Mouse (Mus musculus) midbrain, embryonic 12.5 days (tissue): ENCODE results near the gene Hyal2. TPM values are rescaled to one million over a fixed set of nuclear protein-coding genes. Genes with fewer than 3 reads are reported as not detected.
A peak's percentile ranks its signal among the peaks of the same experiment; 100 is the strongest.

Source experiments
- ATAC-seq: fragments of 200-750 bp; cut with Nextera tagmentation; 2 replicates; pipeline ENCODE4 v1.8.0; 2017; ENCODE audit warnings: low read depth, moderate TSS enrichment, moderate library complexity; ENCODE audit not compliant: low FRiP score
- H3K27ac ChIP-seq: fragments of 300-500 bp; sonication (generic); replicated peaks from 2 replicates; pipeline ENCODE4 v1.5.1; 2016; ENCODE audit warnings: mild to moderate bottlenecking
- H3K27me3 ChIP-seq: fragments of 300-500 bp; sonication (generic); 2 replicates; pipeline ENCODE4 v1.6.1; 2016; ENCODE audit warnings: mild to moderate bottlenecking
- H3K36me3 ChIP-seq: fragments of 300-500 bp; sonication (generic); 2 replicates; pipeline ENCODE4 v1.6.1; 2016
- H3K4me1 ChIP-seq: fragments of 300-500 bp; sonication (generic); 2 replicates; pipeline ENCODE4 v1.6.1; 2016
- H3K4me2 ChIP-seq: fragments of 300-500 bp; sonication (generic); replicated peaks from 2 replicates; pipeline ENCODE4 v1.6.1; 2016; ENCODE audit warnings: mild to moderate bottlenecking, moderate library complexity
- H3K4me3 ChIP-seq: fragments of 300-500 bp; sonication (generic); 2 replicates; pipeline ENCODE4 v1.5.1; 2016; ENCODE audit warnings: mild to moderate bottlenecking
- H3K9ac ChIP-seq: fragments of 300-500 bp; sonication (generic); replicated peaks from 2 replicates; pipeline ENCODE4 v1.6.1; 2016; ENCODE audit warnings: mild to moderate bottlenecking, moderate library complexity
- H3K9me3 ChIP-seq: fragments of 300-500 bp; sonication (generic); 2 replicates; pipeline ENCODE4 v1.6.1; 2016; ENCODE audit warnings: mild to moderate bottlenecking
- WGBS: fragments of 180-500 bp; shearing (Covaris S2); methylation state at CpG from one replicate; pipeline ENCODE4 v1.1.7; 2016; 5-methylcytosine and 5-hydroxymethylcytosine counted together
- polyA plus RNA-seq: library from polyadenylated mRNA; unstranded; fragments of >200 nt; fragmentation: Nextera tagmentation; extraction: Ambion mirVana; gene quantifications from 2 replicates; pipeline ENCODE4 v1.2.1, GENCODE M21; 2016

Hyal2 gene
- polyA plus RNA-seq, 1 experiment from 2014 or later = 116 TPM

DNA sequence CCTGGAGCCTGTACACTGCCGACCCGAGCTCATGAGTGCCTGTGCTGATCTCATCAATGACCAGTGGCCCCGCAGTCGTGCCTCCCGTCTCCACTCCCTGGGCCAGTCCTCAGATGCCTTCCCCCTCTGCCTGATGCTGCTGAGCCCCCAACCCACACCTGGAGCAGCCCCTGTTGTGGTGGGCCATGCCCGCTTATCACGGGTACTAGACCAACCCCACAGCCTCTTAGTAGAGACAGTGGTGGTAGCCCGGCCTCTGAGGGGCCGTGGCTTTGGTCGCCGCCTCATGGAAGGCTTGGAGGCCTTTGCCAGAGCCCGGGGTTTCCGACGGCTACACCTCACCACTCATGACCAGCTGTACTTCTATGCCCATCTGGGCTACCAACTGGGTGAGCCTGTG lies 15.4 kb downstream of the Hyal2 start:
- H3K4me3 ChIP-seq = no peak overlapping the region
- WGBS = 92% methylated on average over 14 of the region's 14 CpGs
- peaks cover 35% of the 10 kb centered on the region for H3K4me1 ChIP-seq
- no peaks in the 10 kb centered on the region for H3K27me3 ChIP-seq
- no peak for ATAC-seq
- H3K9ac ChIP-seq = no peak overlapping the region; the same call in 1 of the 2 replicates
- H3K9me3 ChIP-seq = no peaks in the 10 kb centered on the region
- no peak overlapping the region for H3K27ac ChIP-seq
- no peak overlapping the region for H3K4me2 ChIP-seq
- H3K36me3 ChIP-seq = peaks cover 16% of the 10 kb centered on the region; the same call in 1 of the 2 replicates

GRCm38 (mm10) chr9:107586504-107586903 lies 18.8 kb downstream of the Hyal2 start:
- H3K4me3 ChIP-seq = no peak overlapping the region
- WGBS = 91% methylated on average over 5 of the region's 5 CpGs
- no peak overlapping the region for H3K9ac ChIP-seq
- H3K4me2 ChIP-seq = no peak overlapping the region
- no peaks in the 10 kb centered on the region for H3K9me3 ChIP-seq
- H3K4me1 ChIP-seq = peaks cover 24% of the 10 kb centered on the region
- H3K36me3 ChIP-seq = peaks cover 32% of the 10 kb centered on the region
- ATAC-seq = no peak
- no peak overlapping the region for H3K27ac ChIP-seq
- no peaks in the 10 kb centered on the region for H3K27me3 ChIP-seq

- peak within 1 kb of the TSS; percentile 82 for H3K4me2 ChIP-seq
- no peak within 1 kb of the TSS for H3K27ac ChIP-seq
Observed at GRCm38 (mm10) chr9:107586974-107587832, 19.5 kb downstream of the Hyal2 start, which contains the start of gene Ifrd2. Gene Ifrd2, plus strand, starts transcription at chr9:107587642.

DNA sequence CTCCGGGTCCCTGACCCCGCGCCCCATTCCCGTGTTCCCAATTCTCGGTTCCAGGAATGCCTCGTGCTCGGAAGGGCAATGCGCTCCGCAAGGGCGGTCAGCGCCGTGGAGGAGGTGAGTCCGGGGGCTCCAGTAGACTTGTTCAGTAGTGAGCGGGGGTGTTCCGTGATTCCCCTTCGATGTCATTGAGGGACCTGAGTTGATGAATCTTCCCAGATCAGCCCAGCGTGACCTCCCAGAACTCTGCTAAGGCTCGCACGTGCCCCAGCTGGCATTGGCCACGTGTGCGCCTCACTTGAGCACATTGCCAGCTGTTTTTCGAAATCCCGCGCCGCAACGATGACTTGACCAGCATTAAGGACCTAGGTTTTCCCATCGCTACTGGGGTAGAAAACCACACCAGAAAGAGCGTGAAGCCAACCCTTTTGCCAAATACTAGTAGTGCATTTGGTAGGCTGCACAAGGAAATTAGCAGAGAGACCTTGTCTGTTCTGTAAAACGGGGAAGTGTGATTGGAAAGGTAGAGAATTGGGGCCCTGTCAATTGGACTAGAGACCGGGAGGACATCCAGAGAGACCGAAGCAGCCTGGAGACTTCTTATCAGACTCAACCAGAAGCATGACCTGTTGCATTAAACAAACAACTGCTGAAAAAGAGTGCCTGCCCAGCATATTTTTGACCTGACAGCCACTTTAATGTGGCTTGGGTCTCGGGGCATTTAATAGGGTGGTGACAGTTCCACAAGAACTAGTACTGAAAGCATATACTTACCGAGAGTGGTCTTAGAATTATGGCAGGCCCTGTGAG lies 20.3 kb downstream of the Hyal2 start:
- H3K36me3 ChIP-seq = peaks cover 38% of the 10 kb centered on the region
- H3K9ac ChIP-seq = peak overlapping the region; percentile 69
- H3K27me3 ChIP-seq = no peaks in the 10 kb centered on the region
- H3K4me2 ChIP-seq = peak overlapping the region; percentile 82
- ATAC-seq = no peak
- peak overlapping the region; percentile 79 for H3K4me3 ChIP-seq
- H3K4me1 ChIP-seq = peaks cover 18% of the 10 kb centered on the region
- H3K27ac ChIP-seq = no peak overlapping the region
- no peaks in the 10 kb centered on the region for H3K9me3 ChIP-seq
- 7% methylated on average over 33 of the region's 33 CpGs for WGBS

More at GRCm38 (mm10) chr9:107586974-107587832, 19.5 kb downstream of the Hyal2 start, which contains the start of gene Ifrd2:
- H3K27me3 ChIP-seq = no peaks in the 10 kb centered on the region
- peaks cover 39% of the 10 kb centered on the region for H3K36me3 ChIP-seq
- peak within 1 kb of the TSS; percentile 79 for H3K4me3 ChIP-seq
- ATAC-seq = peak; percentile 97
- H3K4me1 ChIP-seq = peaks cover 18% of the 10 kb centered on the region
- WGBS = 14% methylated on average over 46 of the region's 46 CpGs
- H3K9ac ChIP-seq = peak within 1 kb of the TSS; percentile 69
- H3K9me3 ChIP-seq = no peaks in the 10 kb centered on the region

DNA sequence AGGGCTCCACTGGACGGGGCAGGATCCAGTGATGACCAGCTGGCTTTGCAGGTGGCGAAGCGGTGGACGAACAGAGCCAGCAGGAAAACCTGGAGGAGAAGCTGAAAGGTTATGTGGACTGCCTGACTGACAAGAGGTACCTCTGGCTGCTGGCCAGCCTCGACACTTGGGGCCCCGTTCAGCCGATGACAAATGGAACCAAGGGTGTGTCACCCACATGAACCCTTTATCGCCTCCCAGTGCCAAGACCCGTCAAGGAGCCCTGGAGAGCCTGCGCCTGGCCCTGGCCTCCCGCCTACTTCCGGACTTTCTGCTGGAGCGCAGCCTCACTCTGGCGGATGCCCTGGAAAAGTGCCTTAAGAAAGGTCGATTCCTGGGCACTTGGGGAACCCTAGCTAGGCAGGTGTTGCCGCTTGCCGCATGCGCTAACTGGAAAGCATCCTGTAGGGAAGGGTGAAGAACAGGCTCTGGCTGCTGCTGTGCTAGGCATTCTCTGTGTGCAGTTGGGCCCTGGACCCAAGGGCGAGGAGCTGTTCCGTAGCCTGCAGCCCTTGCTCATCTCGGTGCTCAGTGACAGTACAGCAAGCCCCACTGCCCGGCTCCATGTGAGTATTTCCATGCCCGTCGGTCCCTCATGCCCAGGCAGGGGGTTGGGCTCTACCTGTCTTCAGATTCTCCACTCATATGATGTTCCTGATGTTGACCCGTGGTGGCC lies 22.5 kb downstream of the Hyal2 start:
- no peak for ATAC-seq
- Histone ChIP-seq H3K27me3 (no peaks in the 10 kb centered on the region), H3K4me3 (no peak overlapping the region), H3K4me1 (peaks cover 18% of the 10 kb centered on the region), H3K36me3 (peaks cover 45% of the 10 kb centered on the region), H3K27ac (no peak overlapping the region), H3K4me2 (no peak overlapping the region), H3K9ac (no peak overlapping the region), H3K9me3 (no peaks in the 10 kb centered on the region)
- 93% methylated on average over 25 of the region's 25 CpGs for WGBS

DNA sequence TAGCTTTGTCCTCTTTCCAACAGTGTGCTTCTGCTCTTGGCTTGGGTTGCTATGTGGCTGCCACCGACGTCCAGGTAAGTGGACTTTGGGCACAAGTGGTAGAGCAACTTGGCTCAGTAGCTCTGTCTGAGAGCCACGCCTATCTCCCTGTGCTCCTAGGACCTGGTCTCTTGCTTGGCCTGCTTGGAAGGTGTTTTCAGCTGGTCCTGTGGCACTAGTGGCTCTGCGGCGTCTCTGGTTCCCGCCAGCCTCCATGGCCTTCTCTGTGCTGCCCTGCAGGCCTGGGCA lies 23.0 kb downstream of the Hyal2 start:
- peaks cover 45% of the 10 kb centered on the region for H3K36me3 ChIP-seq
- 94% methylated on average over 6 of the region's 6 CpGs for WGBS
- H3K4me3 ChIP-seq = 0 out of 2 replicates have a peak overlapping the region, but pooled peaks have one; percentile 1
- no peak overlapping the region for H3K27ac ChIP-seq
- H3K27me3 ChIP-seq = no peaks in the 10 kb centered on the region
- H3K4me2 ChIP-seq = no peak overlapping the region
- H3K4me1 ChIP-seq = peaks cover 18% of the 10 kb centered on the region
- H3K9ac ChIP-seq = no peak overlapping the region
- no peaks in the 10 kb centered on the region for H3K9me3 ChIP-seq
- no peak for ATAC-seq

GRCm38 (mm10) chr9:107593101-107593976 lies 25.6 kb downstream of the Hyal2 start:
- no peaks in the 10 kb centered on the region for H3K9me3 ChIP-seq
- H3K9ac ChIP-seq = no peak overlapping the region
- peaks cover 8% of the 10 kb centered on the region for H3K4me1 ChIP-seq
- no peaks in the 10 kb centered on the region for H3K27me3 ChIP-seq
- no peak overlapping the region for H3K4me2 ChIP-seq
- H3K36me3 ChIP-seq = peaks cover 45% of the 10 kb centered on the region
- WGBS = 84% methylated on average over 11 of the region's 11 CpGs
- H3K4me3 ChIP-seq = no peak overlapping the region
- ATAC-seq = no peak
- no peak overlapping the region for H3K27ac ChIP-seq

DNA sequence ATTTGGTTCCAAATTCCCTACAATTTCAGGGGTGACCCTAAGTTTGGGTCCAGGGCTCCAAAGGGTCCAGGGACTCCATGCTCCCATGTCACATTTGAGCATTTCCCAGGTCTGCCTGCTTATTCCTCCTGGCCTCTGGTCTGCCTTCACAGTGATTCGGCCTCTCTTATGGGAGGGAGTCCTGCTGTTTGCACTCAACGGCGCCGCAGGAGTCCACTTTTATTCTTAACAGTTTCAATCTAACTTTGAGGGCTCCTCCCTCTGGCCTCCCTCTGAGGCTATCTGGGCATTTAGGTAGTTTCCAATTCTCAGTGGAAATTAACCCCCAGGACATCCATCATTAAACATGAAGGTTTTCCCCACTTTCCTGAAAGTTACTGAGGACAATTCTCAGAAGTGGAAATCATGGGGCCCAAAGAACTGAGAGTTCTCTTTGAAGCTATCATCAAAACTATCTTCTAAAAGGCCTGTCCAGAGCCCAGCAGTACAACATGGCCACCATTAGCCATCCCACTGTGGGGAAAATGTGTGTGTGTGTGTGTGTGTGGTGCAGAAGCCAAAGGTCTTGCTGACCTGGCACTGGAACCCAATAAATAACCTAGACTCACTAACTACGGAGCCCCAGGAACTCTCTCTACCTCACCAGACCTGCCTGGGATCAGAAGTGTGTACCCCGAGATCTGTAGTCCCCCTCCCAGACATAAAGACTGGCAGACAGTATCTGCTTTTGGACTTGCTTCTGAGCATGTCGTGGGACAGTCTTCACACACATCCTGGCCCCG lies 26.7 kb downstream of the Hyal2 start:
- no peak for ATAC-seq
- 76% methylated on average over 8 of the region's 8 CpGs for WGBS
- Histone ChIP-seq H3K4me1 (no peaks in the 10 kb centered on the region), H3K4me3 (no peak overlapping the region), H3K9ac (no peak overlapping the region), H3K36me3 (peaks cover 45% of the 10 kb centered on the region), H3K27me3 (no peaks in the 10 kb centered on the region), H3K9me3 (no peaks in the 10 kb centered on the region), H3K27ac (no peak overlapping the region), H3K4me2 (no peak overlapping the region)

DNA sequence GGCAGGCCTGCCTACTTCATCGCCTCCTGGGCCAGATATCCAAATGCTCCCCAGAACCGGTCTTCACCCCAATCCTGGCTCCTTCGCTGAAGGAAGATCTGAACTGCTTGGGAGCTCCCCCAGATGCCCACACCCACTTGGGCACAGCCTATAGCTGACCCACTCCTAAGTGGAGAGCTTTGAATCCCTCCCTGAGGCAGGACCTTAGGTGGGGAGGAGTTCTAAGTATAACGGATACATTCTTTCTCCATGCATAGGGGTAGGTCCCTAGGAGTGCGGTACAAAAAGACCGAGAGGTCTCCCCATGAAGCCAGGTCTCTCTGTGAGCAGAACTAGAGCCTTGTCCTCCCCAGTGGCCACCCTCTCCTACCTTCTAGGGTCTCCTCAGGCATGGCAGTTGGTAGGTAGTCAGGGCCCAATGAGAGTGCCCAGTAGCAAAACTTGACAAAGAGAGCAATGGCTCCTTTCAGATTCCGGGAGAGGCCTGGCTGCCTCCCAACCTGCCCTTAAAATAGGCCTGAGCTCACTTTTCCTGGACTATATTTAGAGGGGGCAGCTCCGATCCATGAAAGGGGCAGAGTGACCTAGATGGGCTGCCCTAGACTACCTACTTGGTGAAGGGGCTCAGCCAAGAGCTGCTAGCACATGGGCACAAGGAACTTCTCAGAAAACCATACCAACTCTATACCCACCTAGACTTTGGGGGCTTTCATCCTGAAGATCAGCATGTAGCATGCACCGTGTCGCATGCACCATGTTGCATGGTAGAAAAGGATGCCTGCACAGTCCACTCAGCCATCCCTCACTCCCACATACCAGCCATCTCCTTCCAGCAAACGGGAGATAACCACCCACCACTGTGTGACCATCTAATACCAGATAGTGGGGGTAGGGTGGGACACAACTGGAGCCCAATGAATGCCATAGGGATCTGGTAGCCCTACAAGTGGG lies 29.1 kb downstream of the Hyal2 start:
- Histone ChIP-seq H3K4me1 (no peaks in the 10 kb centered on the region), H3K27me3 (no peaks in the 10 kb centered on the region), H3K27ac (no peak overlapping the region), H3K36me3 (peaks cover 26% of the 10 kb centered on the region), H3K4me2 (no peak overlapping the region), H3K4me3 (no peak overlapping the region), H3K9me3 (no peaks in the 10 kb centered on the region), H3K9ac (no peak overlapping the region)
- no peak for ATAC-seq
- WGBS = 92% methylated on average over 11 of the region's 11 CpGs

DNA sequence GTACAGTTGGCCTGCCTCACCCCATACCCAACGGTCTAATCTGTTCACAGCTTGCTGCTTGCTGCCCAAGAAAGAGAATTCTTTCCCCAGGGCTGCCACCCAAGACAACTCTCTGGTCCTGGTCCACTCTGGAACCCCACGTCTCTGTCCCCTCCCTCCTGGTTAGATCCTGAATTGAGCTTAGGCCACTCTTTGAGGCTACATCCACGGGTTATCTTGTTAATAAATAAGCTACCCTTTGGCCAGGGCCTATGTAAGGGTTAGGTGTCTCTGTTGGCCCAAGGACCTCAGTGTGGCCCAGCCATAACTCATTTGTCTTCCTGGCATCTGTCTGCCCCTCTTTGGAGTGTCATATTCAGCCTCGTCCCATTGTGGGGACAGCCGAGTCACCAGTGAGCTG lies 30.6 kb downstream of the Hyal2 start:
- ATAC-seq = no peak
- Histone ChIP-seq H3K36me3 (peaks cover 12% of the 10 kb centered on the region), H3K9me3 (no peaks in the 10 kb centered on the region), H3K4me1 (peaks cover 5% of the 10 kb centered on the region; the same call in 1 of the 2 replicates), H3K9ac (no peak overlapping the region), H3K27ac (no peak overlapping the region), H3K4me3 (no peak overlapping the region), H3K4me2 (no peak overlapping the region), H3K27me3 (0 out of 2 replicates have a peak, but pooled peaks cover 6% of the 10 kb centered on the region)
- whole genome bisulfite sequencing = 89% methylated on average over 5 of the region's 5 CpGs
